8 mouse cellular contexts compared by ENCODE assay signal in the genomic region with DNA sequence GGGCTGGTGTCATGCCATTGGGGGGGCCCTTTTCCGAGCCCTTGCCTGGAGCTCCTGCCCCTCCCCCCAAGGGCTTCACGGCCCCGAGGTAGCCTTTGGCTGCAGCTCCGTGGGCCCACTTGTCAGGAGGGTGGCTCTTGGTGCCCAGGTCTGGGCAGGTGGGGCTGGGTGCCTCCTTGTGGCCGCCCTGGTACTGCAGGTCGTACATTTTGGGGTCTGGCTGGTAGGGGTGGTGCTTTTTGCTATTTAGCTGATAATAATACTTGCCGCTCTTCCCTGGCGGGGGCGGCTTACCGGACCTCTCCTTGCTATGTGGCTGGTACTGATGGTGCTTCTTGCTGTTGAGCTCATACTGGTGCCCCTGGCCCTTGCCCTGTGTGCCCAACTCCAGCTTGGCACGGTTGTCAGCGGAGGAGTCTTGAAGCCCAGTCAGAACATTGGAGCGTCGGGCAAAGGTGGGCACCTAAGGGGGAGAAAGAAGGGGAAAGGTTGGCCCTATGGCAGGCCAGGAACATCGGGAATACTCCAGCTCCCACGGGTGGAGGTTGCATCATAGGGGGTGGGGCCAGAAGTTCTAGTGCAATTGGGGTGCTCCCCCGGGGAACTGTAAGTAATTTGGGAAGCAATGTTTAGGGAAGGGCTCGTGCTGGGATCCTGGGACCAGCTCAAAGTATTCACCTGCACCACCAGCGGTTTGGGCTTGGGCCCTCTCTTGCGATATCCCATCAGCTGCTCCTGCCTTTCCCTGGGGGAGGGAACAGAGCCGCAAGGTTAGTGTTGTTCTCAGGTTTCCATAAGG. TPM values are rescaled to one million over a fixed set of nuclear protein-coding genes. Genes with fewer than 3 reads are reported as not detected.
DNase-seq lines count a peak whose midpoint lies in the region; ATAC-seq and TF ChIP-seq lines count a peak whose summit lies in the region.

No protein-coding gene starts in this region.

- H3K9ac ChIP-seq in hindbrain, embryonic 15.5 days, result peak overlapping the region; percentile 15; the same call in 1 of the 2 replicates
- H3K9ac ChIP-seq in lung, postnatal 0 days (replicated peaks; ENCODE audit: low read depth), result no peak overlapping the region

- DNase-seq in layer of hippocampus, postnatal 10 days (ENCODE audit: low spot score in 2 of 2), result peak; percentile 65 to 68
- DNase-seq in layer of hippocampus, adult 9-11 months, result no peak
- DNase-seq in NIH3T3 (ENCODE audit: low read depth), result peak; percentile 48
- DNase-seq in lung, postnatal 0 days (ENCODE audit: low spot score), result peak; percentile 31

- H3K27me3 ChIP-seq in hindbrain, embryonic 15.5 days, result peaks cover 13% of the 10 kb centered on the region
- H3K27me3 ChIP-seq in lung, postnatal 0 days (replicated peaks; ENCODE audit: insufficient read depth, low read length), result no peaks in the 10 kb centered on the region
- no peaks in the 10 kb centered on the region for H3K27me3 ChIP-seq in small intestine, adult 2 months (ENCODE audit: control insufficient read depth, insufficient read depth, low read length)

- H3K4me3 ChIP-seq in cortical plate, adult 2 months (ENCODE audit: insufficient read depth, low read length), result no peak overlapping the region
- peak overlapping the region; percentile 64; the same call in 1 of the 2 replicates for H3K4me3 ChIP-seq in hindbrain, embryonic 15.5 days
- no peak overlapping the region for H3K4me3 ChIP-seq in lung, postnatal 0 days (ENCODE audit: low read depth, low read length)
- no peak overlapping the region for H3K4me3 ChIP-seq in small intestine, adult 2 months (ENCODE audit: low read depth, low read length)

- H3K36me3 ChIP-seq in hindbrain, embryonic 15.5 days, result peaks cover 21% of the 10 kb centered on the region
- peaks cover 13% of the 10 kb centered on the region; the same call in 1 of the 2 replicates for H3K36me3 ChIP-seq in lung, postnatal 0 days (ENCODE audit: insufficient read depth, low read length)
- peaks cover 21% of the 10 kb centered on the region for H3K36me3 ChIP-seq in small intestine, adult 2 months (ENCODE audit: control insufficient read depth, insufficient read depth, low read length)

- TF ChIP-seq CTCF in cortical plate, adult 2 months (IDR thresholded peaks at IDR 0.05; ENCODE audit: extremely low read depth, insufficient read depth, low read length), result peak; percentile 35; the same call in 1 of the 2 replicates
- peak; percentile 79 for TF ChIP-seq CTCF in lung, postnatal 0 days (IDR thresholded peaks at IDR 0.05)
- TF ChIP-seq CTCF in small intestine, adult 2 months (IDR thresholded peaks at IDR 0.05; ENCODE audit: extremely low read depth, insufficient read length, insufficient replicate concordance, low read depth, low read length), result peak; percentile 56; the same call in 1 of the 2 replicates

- peak overlapping the region; percentile 39; the same call in 1 of the 2 replicates for H3K4me2 ChIP-seq in hindbrain, embryonic 15.5 days
- H3K4me2 ChIP-seq in lung, postnatal 0 days (replicated peaks; ENCODE audit: low read depth, low read length), result no peak overlapping the region

- TF ChIP-seq POLR2A in cortical plate, adult 2 months (IDR thresholded peaks at IDR 0.05; ENCODE audit: extremely low read depth, insufficient read depth, low read length), result no peak
- no peak for TF ChIP-seq POLR2A in small intestine, adult 2 months (IDR thresholded peaks at IDR 0.05; ENCODE audit: low read depth, low read length)

- H3K9me3 ChIP-seq in hindbrain, embryonic 15.5 days, result no peaks in the 10 kb centered on the region
- H3K9me3 ChIP-seq in lung, postnatal 0 days (ENCODE audit: low read length), result no peaks in the 10 kb centered on the region

- H3K27ac ChIP-seq in cortical plate, adult 2 months (ENCODE audit: insufficient read depth, low read length), result no peak overlapping the region
- no peak overlapping the region for H3K27ac ChIP-seq in hindbrain, embryonic 15.5 days (replicated peaks)
- no peak overlapping the region for H3K27ac ChIP-seq in lung, postnatal 0 days (ENCODE audit: low read length)
- no peak overlapping the region for H3K27ac ChIP-seq in small intestine, adult 2 months (ENCODE audit: insufficient read depth, low read depth, low read length)

- H3K4me1 ChIP-seq in cortical plate, adult 2 months (ENCODE audit: control insufficient read depth, insufficient read depth, low read length), result peaks cover 2% of the 10 kb centered on the region; the same call in 1 of the 2 replicates
- H3K4me1 ChIP-seq in hindbrain, embryonic 15.5 days (replicated peaks), result peaks cover 75% of the 10 kb centered on the region
- peaks cover 41% of the 10 kb centered on the region for H3K4me1 ChIP-seq in lung, postnatal 0 days (ENCODE audit: insufficient read depth, low read depth, low read length)
- H3K4me1 ChIP-seq in small intestine, adult 2 months (ENCODE audit: control insufficient read depth, insufficient read depth, insufficient read length, low read length), result peaks cover 30% of the 10 kb centered on the region

- 24% methylated on average over 21 of the region's 21 CpGs for WGBS in hindbrain, embryonic 15.5 days
- 48% methylated on average over 21 of the region's 21 CpGs for WGBS in lung, postnatal 0 days
- 68% methylated on average over 21 of the region's 21 CpGs for WGBS in small intestine, adult 2 months

- no peak for TF ChIP-seq EP300 in lung, postnatal 0 days (IDR thresholded peaks at IDR 0.05)

- no peak for ATAC-seq in hindbrain, embryonic 15.5 days (ENCODE audit: low FRiP score, low read depth)
- ATAC-seq in lung, postnatal 0 days, result no peak
- ATAC-seq in megakaryocyte, adult 5-6 weeks (ENCODE audit: poor library complexity, severe bottlenecking), result no peak

RNA-seq across cellular contexts. Expression of a gene that starts 4.0 kb away (rescaled TPM):
- total RNA-seq in layer of hippocampus, postnatal 10 days (2021), result 10 to 100 TPM; 49.2 to 51.2 TPM
- polyA plus RNA-seq in cortical plate, adult 2 months (2012; rRNA removed), result 45.3 and 47.5 TPM in 2 replicates
- 21.9 and 23.2 TPM in 2 replicates for polyA plus RNA-seq in hindbrain, embryonic 15.5 days (2015; fragmentation: Nextera tagmentation; extraction: Ambion mirVana)
- polyA plus RNA-seq in lung, postnatal 0 days (2015; fragmentation: Nextera tagmentation; extraction: Ambion mirVana), result 8.9 and 9.7 TPM in 2 replicates
- polyA plus RNA-seq in small intestine, adult 2 months (2012; rRNA removed), result 4.2 and 7.6 TPM in 2 replicates
- total RNA-seq in megakaryocyte, adult 5-6 weeks (2015), result 15.3 and 15.5 TPM in 2 replicates
- 18.0 and 18.4 TPM in 2 replicates for total RNA-seq in megakaryocyte, adult 5-6 weeks (2017)

RNA-seq across cellular contexts. Expression of a gene that starts 41.3 kb away (rescaled TPM):
- total RNA-seq in layer of hippocampus, postnatal 10 days (2021), result 10 to 100 TPM; 12.4 to 13.1 TPM
- polyA plus RNA-seq in cortical plate, adult 2 months (2012; rRNA removed), result 6.0 and 7.4 TPM in 2 replicates
- polyA plus RNA-seq in hindbrain, embryonic 15.5 days (2015; fragmentation: Nextera tagmentation; extraction: Ambion mirVana), result 8.6 and 10.0 TPM in 2 replicates
- 9.4 and 9.8 TPM in 2 replicates for polyA plus RNA-seq in lung, postnatal 0 days (2015; fragmentation: Nextera tagmentation; extraction: Ambion mirVana)
- polyA plus RNA-seq in small intestine, adult 2 months (2012; rRNA removed), result 4.4 and 4.7 TPM in 2 replicates
- 3.2 and 5.6 TPM in 2 replicates for total RNA-seq in megakaryocyte, adult 5-6 weeks (2015)
- total RNA-seq in megakaryocyte, adult 5-6 weeks (2017), result 3.0 and 3.6 TPM in 2 replicates

RNA-seq across cellular contexts. Expression of a gene that starts 59.3 kb away (rescaled TPM):
- total RNA-seq in layer of hippocampus, postnatal 10 days (2021), result 1 to 10 TPM; 4.7 to 5.0 TPM
- 2.6 and 2.8 TPM in 2 replicates for polyA plus RNA-seq in cortical plate, adult 2 months (2012; rRNA removed)
- polyA plus RNA-seq in hindbrain, embryonic 15.5 days (2015; fragmentation: Nextera tagmentation; extraction: Ambion mirVana), result 15.3 and 17.1 TPM in 2 replicates
- polyA plus RNA-seq in lung, postnatal 0 days (2015; fragmentation: Nextera tagmentation; extraction: Ambion mirVana), result 6.2 and 6.9 TPM in 2 replicates
- 1.6 and 3.1 TPM in 2 replicates for polyA plus RNA-seq in small intestine, adult 2 months (2012; rRNA removed)
- 1.5 and 1.6 TPM in 2 replicates for total RNA-seq in megakaryocyte, adult 5-6 weeks (2015)
- 2.8 TPM in 2 replicates for total RNA-seq in megakaryocyte, adult 5-6 weeks (2017)
